Mouse (Mus musculus) testis, postnatal 10 days (tissue): ENCODE measurements around the gene Xrcc2.
"Not testable (repeated sequence)": the region's sequence is repeated elsewhere in the genome, so short reads cannot be mapped to it uniquely, and the experiment has no call there.

Experiments
- DNase-seq: peaks from one replicate; pipeline ENCODE4 v3.0.0; 2021; ENCODE audit warnings: low spot score

Xrcc2 gene

DNA sequence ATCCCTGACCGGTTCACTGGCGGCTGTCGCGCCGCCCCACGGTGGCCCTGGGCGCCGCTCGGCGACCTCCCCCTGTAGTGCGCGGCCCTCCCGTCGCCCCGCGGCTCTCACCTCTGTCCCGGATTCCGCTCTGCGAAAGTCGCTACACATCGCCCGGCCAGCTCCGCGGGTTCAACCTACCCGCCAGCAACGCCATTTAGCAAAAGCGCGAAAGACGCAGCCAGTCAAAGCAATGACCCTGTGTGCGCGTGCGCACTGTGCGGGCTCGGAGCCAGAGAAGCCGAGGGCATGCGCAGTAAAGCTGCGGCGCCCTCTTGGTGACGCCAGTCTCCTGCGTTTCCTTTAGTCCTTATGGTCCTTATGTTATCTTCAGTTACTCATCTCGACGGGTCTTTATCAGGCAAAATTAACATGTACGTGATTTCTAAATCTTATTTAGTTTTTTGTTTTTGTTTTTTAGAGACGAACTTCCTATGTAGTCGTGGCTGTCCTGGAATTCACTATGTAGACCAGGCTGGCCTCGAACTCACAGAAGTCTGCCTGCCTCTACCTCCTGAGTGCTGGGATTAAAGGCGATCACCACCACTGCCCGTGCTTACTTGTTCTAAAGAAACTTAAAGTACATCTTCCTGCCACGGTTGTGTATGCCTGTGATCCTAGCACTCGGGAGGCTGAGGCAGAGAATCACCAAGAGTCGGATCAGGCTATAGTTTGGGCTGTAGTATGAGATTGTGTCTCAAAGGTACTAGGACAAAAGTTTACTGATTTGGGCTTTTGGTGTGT lies at the start of gene Xrcc2:
Gene Xrcc2, minus strand, starts transcription at position 259 of the 783 bp plus-strand sequence.
- peak; percentile 97 for DNase-seq

DNA sequence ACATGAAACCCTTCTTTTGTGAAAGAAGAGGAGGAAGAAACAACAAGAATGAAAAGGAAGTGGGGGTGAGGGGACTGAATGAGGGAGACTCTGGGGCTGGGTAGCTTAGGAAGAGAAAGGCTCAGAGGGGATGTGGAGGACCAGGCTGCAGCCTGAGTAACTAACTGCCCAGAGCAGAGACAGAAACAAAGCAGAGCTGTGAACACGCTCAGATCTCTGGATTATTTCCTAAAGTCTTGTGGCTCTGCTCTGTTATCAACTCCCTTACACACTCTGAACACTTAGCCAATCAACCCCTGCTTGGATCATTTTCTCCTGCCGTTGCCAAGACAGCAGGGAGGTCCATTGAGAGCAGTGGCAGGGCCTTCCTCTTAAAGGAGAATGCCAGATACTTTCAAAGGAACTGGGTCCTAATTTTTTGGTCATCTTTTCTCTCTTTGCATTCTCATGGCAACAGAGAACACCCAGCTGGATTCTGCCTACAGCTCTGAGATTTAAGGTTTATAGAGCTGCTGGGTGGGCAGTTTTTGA lies 48.7 kb upstream of the Xrcc2 start:
- no peak for DNase-seq

DNA sequence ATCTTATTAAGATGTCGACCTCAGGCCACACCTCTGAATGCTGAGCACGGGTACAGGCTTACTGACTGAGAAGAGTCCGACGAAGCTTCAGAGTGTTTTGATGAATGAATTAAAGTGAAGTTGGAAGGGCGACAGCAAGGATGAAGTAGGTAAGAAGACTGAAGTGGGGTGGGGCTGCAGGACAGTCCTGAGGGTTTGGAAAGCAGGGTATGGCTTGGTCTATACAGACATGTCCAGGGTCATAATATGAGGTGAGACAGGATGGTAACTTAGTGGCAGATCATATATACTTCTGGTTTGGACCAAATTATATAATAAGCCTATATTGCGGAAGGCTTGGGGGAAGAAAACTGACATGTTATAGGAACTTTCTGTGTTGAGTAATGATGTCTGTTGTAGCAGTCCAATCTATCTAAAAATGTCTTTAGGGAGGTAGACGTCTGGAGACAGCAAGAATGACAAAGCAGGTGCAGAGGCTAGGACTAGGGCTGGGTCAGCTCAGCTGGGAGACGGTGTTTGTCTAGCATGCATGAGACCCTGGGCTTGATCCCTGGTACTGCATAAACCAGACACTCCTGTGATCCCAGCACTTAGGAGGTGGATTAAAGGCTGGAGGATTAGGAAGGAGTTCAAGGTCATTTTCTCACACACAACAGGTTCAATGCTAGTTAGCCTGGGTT lies 48.1 kb upstream of the Xrcc2 start:
- DNase-seq: no peak

DNA sequence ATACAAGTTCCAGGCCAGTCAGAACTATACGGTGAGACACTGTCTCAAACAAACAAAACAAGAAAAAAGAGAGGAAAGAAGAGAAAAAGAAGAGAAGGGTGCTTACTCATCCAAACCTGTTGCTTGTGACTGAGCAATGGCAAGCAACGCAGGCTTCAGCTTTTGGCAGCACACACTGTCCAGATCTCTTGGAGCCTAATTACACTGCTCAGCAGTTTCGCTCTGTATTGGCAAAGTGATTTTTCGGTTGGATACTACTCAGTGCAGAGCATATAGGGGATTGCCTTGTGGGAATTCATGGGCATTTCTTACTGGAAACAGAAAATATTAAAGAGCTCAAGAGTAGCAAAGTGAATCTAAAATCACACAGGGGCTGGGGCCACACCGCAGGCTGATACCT lies 47.2 kb upstream of the Xrcc2 start:
- DNase-seq: no peak

DNA sequence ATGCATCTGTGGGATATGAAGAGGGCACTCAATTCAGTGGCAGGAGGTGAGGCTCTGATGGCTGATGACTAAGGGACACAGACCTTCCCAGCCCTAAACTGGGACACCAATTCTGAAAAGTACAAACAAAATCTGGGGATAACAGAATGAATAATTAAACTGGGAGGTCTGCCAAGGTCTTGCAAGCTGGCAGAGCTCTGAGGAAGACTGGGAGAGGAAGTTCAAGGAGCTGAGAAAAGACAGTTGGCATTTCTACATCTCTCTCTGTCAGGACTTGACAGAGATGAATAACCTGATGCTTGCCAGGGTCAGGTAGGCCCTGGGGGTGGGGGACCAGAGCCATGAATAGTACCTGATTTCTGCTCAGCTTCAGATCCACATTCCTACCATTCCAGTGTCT lies 45.9 kb upstream of the Xrcc2 start:
- no peak for DNase-seq

DNA sequence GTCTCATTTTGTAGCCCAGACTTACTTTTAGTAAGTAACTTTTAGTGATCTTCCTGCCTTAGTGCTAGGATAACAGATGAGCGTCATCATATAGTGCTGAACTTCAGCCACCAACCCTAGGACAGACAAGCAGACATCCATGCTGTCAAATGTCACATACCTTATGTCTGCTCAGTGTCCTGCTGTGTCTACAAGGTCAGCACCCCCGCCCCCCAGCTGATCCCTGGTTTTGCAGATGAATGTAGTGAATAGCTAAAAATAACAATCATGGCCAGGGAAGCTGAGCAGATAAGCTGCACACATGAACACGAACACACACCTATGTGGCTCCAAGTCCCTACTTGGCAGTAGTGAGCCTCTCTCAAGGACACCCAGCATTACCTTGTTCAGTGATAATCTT lies 43.0 kb upstream of the Xrcc2 start:
- DNase-seq: no peak

DNA sequence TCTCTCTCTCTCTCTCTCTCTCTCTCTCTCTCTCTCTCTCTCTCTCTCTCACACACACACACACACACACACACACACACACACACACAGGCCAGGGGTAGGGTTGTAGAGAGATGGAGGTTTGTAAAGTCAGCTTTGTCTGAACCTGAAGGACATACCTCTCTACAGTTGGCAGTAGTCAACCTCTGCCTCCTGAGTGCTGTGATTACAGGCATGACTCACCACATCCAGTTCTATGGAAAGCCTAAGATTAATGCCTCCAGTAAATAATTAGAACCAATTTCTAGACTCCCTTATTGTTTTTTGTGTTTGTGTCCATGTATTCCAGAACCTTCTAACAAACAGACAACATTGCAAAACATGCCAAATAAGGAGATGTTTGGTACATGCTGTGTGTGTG lies 42.3 kb upstream of the Xrcc2 start:
- no peak for DNase-seq

DNA sequence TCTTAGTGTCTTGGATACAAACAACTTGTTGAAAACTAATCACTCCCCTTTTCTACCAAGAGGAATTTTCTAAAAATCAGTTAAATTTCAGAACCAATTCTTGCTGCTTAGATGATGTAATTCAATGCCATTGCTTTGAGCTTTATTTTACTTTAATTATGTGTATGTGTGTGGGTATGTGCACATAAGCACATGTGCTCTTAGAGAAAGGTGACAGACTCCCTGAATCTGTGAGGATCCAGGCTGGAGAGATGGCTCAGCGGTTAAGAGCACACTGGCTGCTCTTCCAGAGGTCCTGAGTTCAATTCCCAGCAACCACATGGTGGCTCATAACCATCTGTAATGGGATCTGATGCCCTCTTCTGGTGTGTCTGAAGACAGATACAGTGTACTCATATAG lies 33.3 kb upstream of the Xrcc2 start:
- not testable (repeated sequence) for DNase-seq

DNA sequence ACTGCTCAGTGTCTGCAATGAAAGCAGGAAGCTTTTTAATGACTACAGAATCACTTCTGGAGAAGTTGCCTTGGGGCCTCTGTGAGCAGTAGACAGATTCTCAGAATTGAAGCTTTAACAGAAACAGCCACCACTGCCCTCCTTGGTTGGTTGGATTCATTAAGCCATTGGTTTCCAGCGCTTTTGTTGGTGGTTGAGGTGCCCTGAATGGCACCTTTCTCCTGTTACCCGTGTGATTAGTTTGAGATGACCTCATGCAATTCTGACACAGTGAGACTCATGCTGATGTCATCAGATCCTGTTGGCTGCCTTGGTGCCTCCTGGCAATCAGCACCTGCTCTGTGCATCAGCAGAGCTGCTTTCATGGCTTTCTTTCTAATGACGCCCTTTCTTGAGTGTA lies 32.8 kb upstream of the Xrcc2 start:
- DNase-seq: no peak

DNA sequence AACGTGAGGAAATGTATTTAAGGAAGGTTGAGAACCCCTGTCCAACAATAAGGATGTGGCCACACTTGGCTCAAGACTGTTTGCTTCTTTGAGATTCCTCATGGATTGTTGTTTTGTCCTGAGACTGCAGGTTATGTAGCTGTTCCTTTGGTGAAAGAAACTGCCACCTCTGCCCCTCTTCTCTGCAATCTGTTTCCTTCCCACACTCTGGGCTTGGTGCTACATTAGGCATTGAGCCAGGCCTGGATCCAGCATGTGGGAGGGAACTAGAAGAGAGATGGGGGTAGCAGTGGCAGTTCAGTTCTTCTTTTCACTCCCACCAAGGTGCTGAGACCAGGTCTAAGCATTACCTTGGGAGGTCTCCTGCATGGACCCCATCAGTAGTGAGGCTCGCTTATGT lies 30.2 kb upstream of the Xrcc2 start:
- DNase-seq: no peak

DNA sequence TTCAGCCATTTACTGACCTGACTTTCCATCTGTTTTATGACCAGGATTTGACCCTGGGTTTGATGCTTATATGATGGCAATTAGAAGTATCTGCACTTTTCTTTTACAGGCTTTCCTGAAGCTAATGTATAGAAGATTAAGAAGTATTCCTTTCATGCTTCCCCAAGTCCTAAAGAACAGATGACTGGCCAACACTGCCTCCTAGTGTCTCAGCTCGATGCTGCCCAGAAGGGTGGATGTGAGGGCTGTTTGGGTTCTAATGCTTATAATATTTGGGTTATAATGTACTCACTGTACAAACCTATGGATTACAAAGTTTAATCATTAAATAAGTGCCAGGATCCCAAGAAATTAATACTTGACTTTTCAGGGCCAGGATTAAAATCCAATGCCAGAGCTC lies 28.7 kb upstream of the Xrcc2 start:
- peak; percentile 64 for DNase-seq

DNA sequence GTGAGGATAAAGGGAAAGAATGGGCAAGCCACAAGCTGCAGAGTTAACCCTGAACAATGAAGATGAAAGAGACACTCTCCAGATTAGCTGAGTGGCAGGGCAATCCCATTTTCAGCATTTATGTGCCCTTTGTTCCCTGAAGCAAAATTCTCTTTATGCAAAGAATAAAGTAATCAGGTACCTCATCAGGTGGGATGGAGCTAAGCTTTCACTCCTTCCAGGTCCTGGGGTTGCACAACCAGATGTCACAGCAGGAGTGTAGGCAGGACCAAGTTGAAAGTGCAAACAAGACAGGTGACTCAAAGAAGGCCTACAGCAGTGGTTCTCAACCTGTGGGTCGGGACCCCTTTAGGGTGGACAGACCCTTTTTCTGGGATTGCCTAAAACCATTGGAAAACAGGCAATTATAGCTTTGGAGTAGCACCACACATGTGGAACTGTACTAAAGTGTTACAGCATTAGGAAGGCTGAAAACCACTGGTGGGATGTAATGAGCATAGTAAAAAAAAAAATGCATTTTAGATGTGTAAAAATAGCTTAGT lies 18.6 kb upstream of the Xrcc2 start:
- DNase-seq: no peak

DNA sequence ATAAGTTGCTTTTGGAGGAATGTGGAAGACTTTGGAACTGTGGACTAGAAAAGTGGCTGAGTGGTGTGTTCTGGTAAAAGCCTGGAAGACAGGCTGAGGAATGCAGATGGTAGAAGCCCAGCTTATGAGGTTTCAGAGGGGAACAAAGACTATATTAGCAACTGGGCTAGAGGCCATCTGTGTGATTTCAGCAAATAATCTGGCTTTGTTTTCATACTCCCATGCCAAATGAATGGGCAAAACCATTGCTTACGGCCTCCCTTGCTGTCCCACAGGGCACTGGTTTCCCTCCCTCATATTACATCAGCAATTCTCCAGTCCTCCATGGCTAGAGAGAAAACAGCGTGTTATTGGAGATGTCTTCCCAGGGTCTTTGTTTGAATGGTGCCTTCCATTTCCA lies 17.4 kb upstream of the Xrcc2 start:
- no peak for DNase-seq

DNA sequence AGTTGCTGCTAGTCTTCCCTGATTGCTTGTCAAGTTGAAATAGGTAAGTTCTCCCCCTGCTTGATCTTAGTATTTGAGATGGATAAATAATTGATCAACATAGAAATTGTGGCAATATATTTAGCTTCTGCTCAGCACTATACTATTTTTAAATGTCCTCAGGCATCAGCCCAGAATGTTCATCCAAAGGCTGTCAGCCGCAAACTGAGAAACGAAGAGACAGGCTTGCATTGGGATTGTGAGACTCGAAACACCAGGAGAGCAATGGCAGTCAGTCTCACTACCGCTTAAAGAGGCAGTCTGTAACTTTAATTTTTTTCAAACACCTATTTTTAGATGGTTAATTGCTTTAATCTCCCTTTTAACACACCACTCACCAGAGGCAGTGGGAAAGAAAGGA lies 13.8 kb upstream of the Xrcc2 start:
- DNase-seq: no peak

DNA sequence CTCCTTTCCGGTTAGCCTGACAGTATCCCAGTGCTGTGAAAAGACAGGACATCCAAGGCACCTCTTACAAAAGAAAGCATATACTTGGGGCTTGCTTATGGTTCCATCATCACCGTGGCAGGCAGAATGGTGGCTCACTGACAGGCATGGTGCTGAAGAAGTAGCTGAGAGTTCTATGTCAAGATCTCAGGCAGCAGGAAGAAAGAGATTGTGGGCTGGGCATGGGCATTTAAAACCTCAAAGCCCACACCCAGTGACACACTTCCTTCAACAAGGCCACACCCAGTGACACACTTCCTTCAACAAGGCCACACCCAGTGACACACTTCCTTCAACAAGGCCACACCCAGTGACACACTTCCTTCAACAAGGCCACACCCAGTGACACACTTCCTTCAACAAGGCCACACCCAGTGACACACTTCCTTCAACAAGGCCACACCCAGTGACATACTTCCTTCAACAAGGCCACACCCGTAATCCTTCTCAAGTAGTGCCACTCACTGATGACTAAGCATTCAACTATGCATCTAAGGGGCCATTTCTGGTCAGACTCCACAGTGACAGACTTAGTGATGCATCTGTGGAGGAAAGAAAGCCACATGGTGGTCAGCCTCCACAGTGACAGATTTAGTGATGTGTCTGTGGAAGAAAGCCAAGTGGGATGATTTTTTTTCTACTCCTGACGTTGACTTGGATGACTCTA lies 7.5 kb upstream of the Xrcc2 start:
- not testable (repeated sequence) for DNase-seq

DNA sequence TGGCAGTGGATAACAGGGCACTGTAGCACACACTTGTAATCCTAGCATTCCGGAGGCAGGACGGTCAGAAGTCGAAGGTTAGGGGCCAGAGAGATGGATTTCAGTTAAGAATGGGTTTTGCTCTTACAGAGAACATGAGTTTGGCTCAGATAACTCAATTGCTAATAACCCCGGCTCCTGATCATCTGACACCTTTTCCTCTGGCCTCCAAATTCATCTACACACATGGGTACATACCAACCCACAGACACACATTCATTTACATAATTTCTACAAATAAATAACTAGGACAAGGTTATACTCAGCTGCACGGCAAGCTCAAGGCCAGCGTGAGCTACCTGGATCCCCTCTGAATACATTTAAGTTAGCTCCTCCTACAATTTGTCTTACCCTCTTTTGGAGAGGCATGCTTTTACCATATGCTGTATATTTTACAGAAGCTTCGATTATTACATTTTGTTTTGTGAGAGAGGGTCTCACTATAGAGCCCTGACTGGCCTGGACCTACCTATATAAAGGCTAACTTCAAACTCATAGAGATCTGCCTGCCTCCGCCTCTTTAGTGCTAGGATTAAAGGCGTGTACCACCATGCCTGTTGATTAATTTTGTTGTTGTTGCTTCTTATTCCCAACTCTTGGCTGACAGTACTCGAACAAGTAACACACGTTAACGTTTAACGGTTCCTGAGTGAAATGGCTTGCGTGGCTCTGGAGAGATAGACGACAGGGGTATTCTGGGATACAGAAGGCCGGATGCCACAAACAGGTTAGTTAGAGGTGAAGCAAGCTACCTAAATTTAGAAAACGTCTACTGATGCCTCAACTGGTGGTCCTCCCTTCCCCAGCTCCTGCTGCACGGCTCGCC lies 691 bp downstream of the Xrcc2 start:
- DNase-seq: no peak

DNA sequence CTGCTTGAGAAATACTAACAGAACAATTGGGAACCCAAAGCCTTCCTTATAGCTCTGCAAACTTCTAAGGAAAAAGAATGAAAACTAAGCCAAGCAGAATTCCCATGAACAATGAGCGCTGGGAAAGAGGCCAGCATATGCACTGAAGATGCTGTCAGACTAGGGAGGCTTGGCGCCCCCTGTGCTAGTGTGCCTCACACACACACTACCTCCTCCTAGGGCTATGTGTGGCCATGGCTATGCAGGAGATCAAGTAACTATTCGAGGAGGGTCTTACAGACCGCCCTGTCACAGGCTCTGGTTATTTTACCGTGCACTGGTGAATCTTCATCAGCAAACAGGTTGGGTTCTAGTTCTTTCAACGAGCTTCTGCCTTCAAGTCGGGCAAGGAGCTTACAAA lies 7.7 kb downstream of the Xrcc2 start:
- no peak for DNase-seq

DNA sequence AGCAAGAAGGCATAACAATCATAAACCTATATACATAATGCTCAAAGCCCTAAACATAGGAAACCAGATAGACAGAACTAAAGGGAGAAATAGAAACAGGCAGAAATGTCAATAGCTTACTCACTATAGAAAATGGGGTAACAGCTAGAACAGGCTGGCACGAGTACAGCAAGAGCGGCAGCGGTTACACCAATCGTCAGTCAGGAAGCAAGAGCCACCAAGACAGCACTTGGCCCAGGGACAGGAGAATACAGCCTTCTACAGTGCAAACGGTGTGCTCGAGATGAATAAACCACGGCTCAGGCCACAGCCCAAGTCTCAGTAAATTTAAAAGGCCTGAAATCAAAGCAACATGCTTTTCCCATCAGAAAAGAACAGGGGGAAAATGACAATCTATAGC lies 9.4 kb downstream of the Xrcc2 start:
- DNase-seq: no peak

DNA sequence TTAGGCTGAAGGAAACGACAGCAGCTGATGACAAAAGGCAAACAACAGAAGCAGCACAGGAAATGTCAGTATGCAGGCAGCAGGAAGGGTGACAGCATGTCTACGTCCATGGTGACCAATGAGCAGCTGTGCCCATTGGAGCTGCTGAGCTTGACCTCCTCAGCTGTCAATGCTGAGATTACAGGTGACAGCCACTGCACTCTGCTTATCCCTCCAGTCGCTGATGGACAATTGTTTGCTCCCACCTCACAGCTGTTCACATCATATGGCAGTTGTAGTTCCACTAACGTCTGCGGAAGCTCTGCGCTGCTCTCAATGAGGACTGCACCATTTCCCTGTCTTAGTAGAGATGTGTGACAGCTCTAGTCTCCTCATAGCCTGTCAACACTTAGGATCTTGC lies 9.8 kb downstream of the Xrcc2 start:
- DNase-seq: no peak

DNA sequence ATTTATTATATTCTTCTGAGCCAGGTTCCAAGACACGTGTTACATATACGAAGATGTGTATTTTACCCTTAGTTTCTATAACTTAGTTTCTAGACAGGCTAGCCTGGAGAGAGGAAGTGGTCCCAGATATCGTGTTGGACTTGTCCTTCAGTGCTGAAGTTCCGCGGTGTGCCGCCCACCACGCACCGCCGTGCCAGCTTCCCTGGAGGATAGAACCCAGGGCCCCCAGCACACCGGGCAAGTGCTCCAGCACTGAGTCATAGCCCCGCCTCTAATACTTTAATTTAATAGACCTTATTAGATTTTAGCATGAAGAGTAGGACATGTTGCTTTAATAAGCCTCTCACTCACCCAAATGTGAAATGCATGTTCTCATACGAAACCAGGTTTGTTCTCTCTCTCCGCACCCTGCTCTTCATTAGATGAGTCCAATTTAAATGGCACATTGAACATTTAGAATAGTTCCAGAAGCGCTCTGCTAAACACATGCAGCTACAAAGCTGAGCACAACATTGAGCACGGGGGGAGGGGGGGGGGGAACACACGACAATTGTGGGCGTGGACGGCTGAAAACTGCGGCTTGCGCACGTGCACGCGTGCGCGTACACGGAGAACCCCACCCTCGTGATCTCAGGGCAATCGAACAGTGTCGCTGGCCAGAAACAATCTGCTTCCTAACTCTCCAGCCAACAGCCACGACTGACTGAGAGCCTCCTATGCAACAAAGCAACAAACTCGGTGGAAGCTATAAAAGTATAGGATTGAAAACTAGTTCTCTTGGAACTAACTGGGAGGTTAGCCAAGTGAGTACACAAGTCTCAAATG lies 33.7 kb downstream of the Xrcc2 start:
- no peak for DNase-seq

DNA sequence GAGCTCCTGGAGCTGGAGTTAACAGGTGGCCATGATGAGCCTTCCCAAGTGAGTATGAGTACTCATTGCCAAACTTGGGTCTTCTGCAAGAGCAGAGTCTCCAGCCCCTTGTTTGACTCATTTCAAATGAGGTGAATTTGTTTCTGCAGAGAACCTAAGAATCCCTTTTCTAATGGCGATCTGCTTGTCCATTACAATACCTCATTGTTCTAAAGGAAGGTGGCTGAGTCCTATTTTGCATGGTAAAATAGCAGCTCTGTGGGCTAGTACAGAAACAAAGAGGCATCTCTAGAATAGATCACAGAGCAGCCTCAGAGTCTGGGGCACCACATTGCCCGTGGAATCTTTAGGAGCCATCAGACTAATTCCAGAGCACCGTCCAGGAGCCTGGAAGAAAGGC lies 34.6 kb downstream of the Xrcc2 start:
- DNase-seq: no peak
